Mouse (Mus musculus) erythroblast, embryonic 14.5 days (primary cell): ENCODE results near the gene Tspan11.

ENCODE experiments used
- GATA1 ChIP-seq: IDR thresholded peaks from 2 replicates; pipeline ENCODE4 v1.6.1; 2012; ENCODE audit warnings: low read length, inconsistent platforms, mixed read lengths
- TAL1 ChIP-seq: IDR thresholded peaks from 3 replicates; pipeline ENCODE4 v1.6.1; 2012; ENCODE audit warnings: low read length, inconsistent platforms, mixed read lengths

DNA sequence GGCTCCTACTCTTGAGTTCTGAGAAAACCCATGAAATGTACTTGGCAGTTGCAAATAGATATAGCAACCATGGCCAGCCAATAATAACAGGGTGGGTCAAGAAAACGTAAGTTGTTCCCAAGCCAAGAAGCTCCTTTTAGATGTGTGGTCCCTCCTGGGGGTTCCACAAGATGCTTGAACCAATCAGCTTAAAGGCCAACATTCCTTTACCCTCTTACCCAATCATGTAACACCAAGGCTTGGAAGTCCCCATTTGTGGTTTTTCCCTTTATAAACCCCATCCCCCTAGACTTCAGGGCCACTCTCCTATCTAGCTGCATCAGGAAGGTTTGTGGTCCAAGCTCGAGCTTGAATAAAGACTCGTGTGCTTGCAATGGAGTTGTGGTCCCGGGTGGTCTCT is 23.2 kb downstream of the Tspan11 start:
- TF ChIP-seq GATA1 (no peak), TAL1 (no peak)
